ENCODE assay signal across 16 mouse cellular contexts in the genomic region with DNA sequence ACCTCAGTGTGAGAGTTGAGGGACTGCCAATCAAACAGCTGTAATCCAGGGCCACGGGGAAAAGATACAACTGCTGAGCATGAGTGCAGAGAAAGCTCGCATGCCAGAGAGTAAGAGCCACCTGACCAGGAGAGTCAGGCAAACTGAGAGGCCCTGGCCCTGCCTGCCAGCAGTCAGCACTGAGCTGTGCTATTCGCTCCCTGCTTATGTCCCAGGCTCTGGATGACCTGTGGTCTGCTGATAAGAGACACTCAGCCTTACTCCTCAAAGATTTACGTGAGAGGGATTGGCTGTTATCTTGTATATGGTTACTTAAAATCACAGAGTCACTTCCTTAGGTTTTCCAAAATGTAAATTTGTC.
A peak's percentile ranks its signal among the peaks of the same experiment; 100 is the strongest.
DNase-seq lines count a peak whose midpoint lies in the region; ATAC-seq and TF ChIP-seq lines count a peak whose summit lies in the region.
"Had no signal": no experiment of that assay in that cellular context is flagged by ENCODE, and none has a peak within 500 bp of the region (broad histone marks: within the 10 kb centered on the region; RNA-seq: fewer than 3 reads in every experiment).

No protein-coding gene starts in this region.

- H3K4me2 ChIP-seq in heart, embryonic 15.5 days: no peak overlapping the region
- no peak overlapping the region for H3K4me2 ChIP-seq in kidney, embryonic 16.5 days (replicated peaks; ENCODE audit: low read depth, low read length)
- no peak overlapping the region for H3K4me2 ChIP-seq in hindbrain, postnatal 0 days (ENCODE audit: low read depth, low read length)
- H3K4me2 ChIP-seq: limb, embryonic 13.5 days; lung, embryonic 15.5 days had no signal

- 40% methylated on average over 4 of the region's 4 CpGs for WGBS in heart, adult 2 months
- WGBS in heart, embryonic 15.5 days: 16% methylated on average over 4 of the region's 4 CpGs
- WGBS in kidney, embryonic 16.5 days: 70% methylated on average over 4 of the region's 4 CpGs
- WGBS in hindbrain, postnatal 0 days: 62% methylated on average over 4 of the region's 4 CpGs

- H3K27ac ChIP-seq in heart, adult 2 months: peak overlapping the region; percentile 51
- H3K27ac ChIP-seq in MEL (ENCODE audit: control insufficient read depth, low read depth, low read length): no peak overlapping the region
- peak overlapping the region; percentile 71 for H3K27ac ChIP-seq in heart, embryonic 15.5 days
- no peak overlapping the region for H3K27ac ChIP-seq in kidney, embryonic 16.5 days (ENCODE audit: low read length)
- H3K27ac ChIP-seq in hindbrain, postnatal 0 days: no peak overlapping the region
- H3K27ac ChIP-seq: limb, embryonic 13.5 days; lung, embryonic 15.5 days had no signal

- peak; percentile 44; the same call in 1 of the 2 replicates for ATAC-seq in erythroblast, adult 5-6 weeks (replicated peaks; ENCODE audit: low FRiP score, poor library complexity, severe bottlenecking)
- ATAC-seq in heart, embryonic 15.5 days (replicated peaks; ENCODE audit: insufficient number of reproducible peaks, insufficient read depth, low FRiP score, low read depth): peak; percentile 83
- ATAC-seq in kidney, embryonic 16.5 days (ENCODE audit: low FRiP score, low TSS enrichment): no peak
- no peak for ATAC-seq in hindbrain, postnatal 0 days
- ATAC-seq: forebrain, postnatal 0 days; inflammation-experienced regulatory T-cells, adult 6 months had no signal

- peak in 1 of 2 experiments; percentile 49 for DNase-seq in heart, adult 2 months
- DNase-seq in heart, postnatal 4 days: no peak
- peak; percentile 30 for DNase-seq in MEL (ENCODE audit: low read depth, low spot score)
- DNase-seq in hindbrain, postnatal 0 days (ENCODE audit: low spot score): no peak
- DNase-seq in left cerebral cortex, postnatal 36 days (ENCODE audit: low spot score in 2 of 2): no peak
- DNase-seq: forebrain, postnatal 0 days; kidney, postnatal 14 days; layer of hippocampus, postnatal 36 days; right cerebral cortex, postnatal 25 days had no signal

- TF ChIP-seq EP300 in heart, adult 2 months (IDR thresholded peaks at IDR 0.05; ENCODE audit: insufficient read depth, low read depth, low read length): no peak
- peak in 1 of 2 experiments; percentile 32; a peak in 1 of 4 replicates for TF ChIP-seq EP300 in MEL (IDR thresholded peaks at IDR 0.05; ENCODE audit: low read depth in 1 of 2, low read length in 2 of 2)

- H3K36me3 ChIP-seq in heart, adult 2 months (ENCODE audit: control insufficient read depth, insufficient read depth, low read length): no peaks in the 10 kb centered on the region
- H3K36me3 ChIP-seq in MEL (ENCODE audit: control insufficient read depth in 1 of 2, insufficient read depth in 2 of 2, low read length in 2 of 2): peaks cover 5 to 18% of the 10 kb centered on the region in 2 experiments
- H3K36me3 ChIP-seq in heart, embryonic 15.5 days: no peaks in the 10 kb centered on the region
- no peaks in the 10 kb centered on the region for H3K36me3 ChIP-seq in kidney, embryonic 16.5 days (ENCODE audit: insufficient read depth, low read length)
- H3K36me3 ChIP-seq in hindbrain, postnatal 0 days (ENCODE audit: insufficient read depth, low read length): no peaks in the 10 kb centered on the region
- H3K36me3 ChIP-seq: limb, embryonic 13.5 days; lung, embryonic 15.5 days had no signal

- no peak overlapping the region for H3K4me3 ChIP-seq in heart, adult 2 months
- H3K4me3 ChIP-seq in MEL (ENCODE audit: control insufficient read depth in 1 of 2, insufficient read depth in 1 of 2, low read depth in 2 of 2, low read length in 2 of 2): no peak overlapping the region
- no peak overlapping the region for H3K4me3 ChIP-seq in heart, embryonic 15.5 days
- H3K4me3 ChIP-seq in kidney, embryonic 16.5 days (ENCODE audit: low read length): no peak overlapping the region
- H3K4me3 ChIP-seq in hindbrain, postnatal 0 days (ENCODE audit: low read length): no peak overlapping the region
- H3K4me3 ChIP-seq: limb, embryonic 13.5 days; lung, embryonic 15.5 days; megakaryocyte, embryonic 14.5 days had no signal

- H3K9ac ChIP-seq in heart, adult 2 months (ENCODE audit: low read depth, low read length): no peak overlapping the region
- H3K9ac ChIP-seq in MEL (ENCODE audit: control insufficient read depth, low read depth, low read length, poor library complexity, severe bottlenecking): no peak overlapping the region
- no peak overlapping the region for H3K9ac ChIP-seq in heart, embryonic 15.5 days
- no peak overlapping the region for H3K9ac ChIP-seq in kidney, embryonic 16.5 days (replicated peaks; ENCODE audit: low read length)
- no peak overlapping the region for H3K9ac ChIP-seq in hindbrain, postnatal 0 days (replicated peaks; ENCODE audit: low read length)
- H3K9ac ChIP-seq: forebrain, postnatal 0 days; limb, embryonic 13.5 days; lung, embryonic 15.5 days had no signal

- TF ChIP-seq RAD21 in MEL (IDR thresholded peaks at IDR 0.05; ENCODE audit: low read depth, low read length): no peak

- peaks cover 2% of the 10 kb centered on the region; the same call in 1 of the 2 replicates for H3K4me1 ChIP-seq in heart, adult 2 months (ENCODE audit: control insufficient read depth, insufficient read depth, low read length)
- peaks cover 12 to 18% of the 10 kb centered on the region in 2 experiments for H3K4me1 ChIP-seq in MEL (ENCODE audit: control insufficient read depth in 1 of 2, insufficient read depth in 2 of 2, low read length in 2 of 2)
- peaks cover 11% of the 10 kb centered on the region for H3K4me1 ChIP-seq in heart, embryonic 15.5 days (replicated peaks)
- no peaks in the 10 kb centered on the region for H3K4me1 ChIP-seq in kidney, embryonic 16.5 days (ENCODE audit: insufficient read depth, low read length)
- no peaks in the 10 kb centered on the region for H3K4me1 ChIP-seq in hindbrain, postnatal 0 days (ENCODE audit: insufficient read depth, low read length)
- H3K4me1 ChIP-seq: limb, embryonic 13.5 days; megakaryocyte, embryonic 14.5 days had no signal

- TF ChIP-seq CTCF in heart, adult 2 months (IDR thresholded peaks at IDR 0.05): no peak
- no peak for TF ChIP-seq CTCF in MEL (IDR thresholded peaks at IDR 0.05 in 2 of 3, conservative IDR thresholded peaks at IDR 0.05 in 1 of 3; ENCODE audit: control insufficient read depth in 1 of 3, insufficient read depth in 1 of 3, low read depth in 2 of 3, low read length in 3 of 3, poor library complexity in 1 of 3, severe bottlenecking in 1 of 3)
- no peak for TF ChIP-seq CTCF in hindbrain, postnatal 0 days (IDR thresholded peaks at IDR 0.05; ENCODE audit: low read depth)

- intact Hi-C loops in heart, adult 2 months (cut with DNase I): no loop called here
- intact Hi-C loops in left cerebral cortex, postnatal 36 days (cut with DNase I): no loop called here

- H3K27me3 ChIP-seq in heart, adult 2 months (ENCODE audit: control insufficient read depth, insufficient read depth, low read length): no peaks in the 10 kb centered on the region
- H3K27me3 ChIP-seq in MEL (ENCODE audit: control insufficient read depth in 1 of 2, insufficient read depth in 2 of 2, low read length in 2 of 2): no peaks in the 10 kb centered on the region
- no peaks in the 10 kb centered on the region for H3K27me3 ChIP-seq in heart, embryonic 15.5 days
- no peaks in the 10 kb centered on the region for H3K27me3 ChIP-seq in kidney, embryonic 16.5 days (ENCODE audit: insufficient read depth, low read length)
- no peaks in the 10 kb centered on the region for H3K27me3 ChIP-seq in hindbrain, postnatal 0 days (ENCODE audit: insufficient read depth, low read length)
- H3K27me3 ChIP-seq: limb, embryonic 13.5 days; lung, embryonic 15.5 days had no signal

- no peaks in the 10 kb centered on the region for H3K79me2 ChIP-seq in heart, adult 2 months (replicated peaks; ENCODE audit: control insufficient read depth, insufficient read depth, low read length)
- H3K79me2 ChIP-seq in MEL (ENCODE audit: control insufficient read depth, insufficient read depth, low read length, poor library complexity): no peaks in the 10 kb centered on the region; the same call in 1 of the 2 replicates

- H3K9me3 ChIP-seq in MEL (replicated peaks; ENCODE audit: insufficient read depth, low read length): no peaks in the 10 kb centered on the region
- no peaks in the 10 kb centered on the region for H3K9me3 ChIP-seq in heart, embryonic 15.5 days (replicated peaks)
- no peaks in the 10 kb centered on the region for H3K9me3 ChIP-seq in kidney, embryonic 16.5 days (ENCODE audit: low read length)
- H3K9me3 ChIP-seq in hindbrain, postnatal 0 days (ENCODE audit: low read length): no peaks in the 10 kb centered on the region
- H3K9me3 ChIP-seq: limb, embryonic 13.5 days; lung, embryonic 15.5 days had no signal

- TF ChIP-seq POLR2A in heart, adult 2 months (IDR thresholded peaks at IDR 0.05; ENCODE audit: insufficient read depth, low read depth, low read length): no peak
- no peak for TF ChIP-seq POLR2A in MEL (IDR thresholded peaks at IDR 0.05; ENCODE audit: control insufficient read depth in 1 of 2, insufficient read depth in 1 of 2, low read depth in 1 of 2, low read length in 2 of 2, poor library complexity in 1 of 2)

TF ChIP-seq in MEL, 35 proteins besides CTCF, POLR2A, EP300 and RAD21:
- no peak for TF ChIP-seq GABPA (IDR thresholded peaks at IDR 0.05; ENCODE audit: low read depth, low read length)
- peak; percentile 96 for TF ChIP-seq RCOR1 (IDR thresholded peaks at IDR 0.05; ENCODE audit: low read depth, low read length)
- TF ChIP-seq ZC3H11A (IDR thresholded peaks at IDR 0.05; ENCODE audit: low read depth, low read length): no peak
- TF ChIP-seq ZMIZ1 (IDR thresholded peaks at IDR 0.05; ENCODE audit: low read depth, low read length): no peak
- TF ChIP-seq TCF12 (IDR thresholded peaks at IDR 0.05; ENCODE audit: low read depth, low read length): no peak
- no peak for TF ChIP-seq ELF1 (IDR thresholded peaks at IDR 0.05; ENCODE audit: low read depth, low read length)
- no peak for TF ChIP-seq USF2 (IDR thresholded peaks at IDR 0.05; ENCODE audit: borderline replicate concordance in 1 of 2, insufficient read depth in 1 of 2, low read depth in 1 of 2, low read length in 2 of 2)
- no peak for TF ChIP-seq ZKSCAN1 (IDR thresholded peaks at IDR 0.05; ENCODE audit: low read depth, low read length)
- no peak for TF ChIP-seq MEF2A (IDR thresholded peaks at IDR 0.05; ENCODE audit: extremely low read depth, insufficient replicate concordance, low read depth, low read length, poor library complexity, severe bottlenecking)
- no peak for TF ChIP-seq MAZ (IDR thresholded peaks at IDR 0.05; ENCODE audit: low read depth, low read length)
- peak; percentile 59 for TF ChIP-seq GATA1 (IDR thresholded peaks at IDR 0.05; ENCODE audit: low read depth, low read length)
- no peak for TF ChIP-seq HCFC1 (IDR thresholded peaks at IDR 0.05; ENCODE audit: low read depth, low read length)

Comparison
In these comparisons a context has a peak if more than half of its experiments do, and no peak if none do; other contexts are left out.
1. H3K27ac ChIP-seq: peak in heart, adult 2 months (single experiment) and heart, embryonic 15.5 days (single experiment); none in MEL (single experiment), kidney, embryonic 16.5 days (single experiment) and hindbrain, postnatal 0 days (single experiment).
2. ATAC-seq: peak in erythroblast, adult 5-6 weeks (single experiment) and heart, embryonic 15.5 days (single experiment); none in kidney, embryonic 16.5 days (single experiment) and hindbrain, postnatal 0 days (single experiment).